Mouse (Mus musculus): ENCODE measurements around the gene Sema7a. TPM values are rescaled to one million over a fixed set of nuclear protein-coding genes. Genes with fewer than 3 reads are reported as not detected.

Sema7a gene
- polyA plus RNA-seq, 1 experiment from 2014 or later = 1.3 TPM

GRCm38 (mm10) chr9:58008336-58009014 is 68.6 kb downstream of the Sema7a start:
- Histone ChIP-seq H3K27ac (ENCODE audit: low read depth, low read length) (peak overlapping the region; percentile 78), H3K9ac (ENCODE audit: low read length) (peak overlapping the region; percentile 48), H3K27me3 (ENCODE audit: control insufficient read depth, insufficient read depth, low read length) (no peaks in the 10 kb centered on the region), H3K4me2 (ENCODE audit: low read depth, low read length, severe bottlenecking) (peak overlapping the region; percentile 31), H3K4me3 (ENCODE audit: low read depth, low read length) (no peak overlapping the region), H3K9me3 (ENCODE audit: control insufficient read depth, low read length) (no peaks in the 10 kb centered on the region), H3K36me3 (ENCODE audit: control insufficient read depth, insufficient read depth, low read length) (no peaks in the 10 kb centered on the region), H3K4me1 (replicated peaks; ENCODE audit: control insufficient read depth, insufficient read depth, low read length) (peaks cover 6% of the 10 kb centered on the region; the same call in 1 of the 2 replicates)
- DNase-seq (ENCODE audit: low spot score) (no peak), ATAC-seq (replicated peaks; ENCODE audit: low FRiP score) (peak; percentile 67)
- 65% methylated on average over 12 of the region's 12 CpGs for WGBS

- Histone ChIP-seq H3K4me1 (replicated peaks; ENCODE audit: control insufficient read depth, insufficient read depth, low read length) (peaks cover 6% of the 10 kb centered on the region; the same call in 1 of the 2 replicates), H3K36me3 (ENCODE audit: control insufficient read depth, insufficient read depth, low read length) (no peaks in the 10 kb centered on the region), H3K27ac (ENCODE audit: low read depth, low read length) (peak overlapping the region; percentile 78), H3K27me3 (ENCODE audit: control insufficient read depth, insufficient read depth, low read length) (no peaks in the 10 kb centered on the region), H3K9me3 (ENCODE audit: control insufficient read depth, low read length) (no peaks in the 10 kb centered on the region), H3K9ac (ENCODE audit: low read length) (peak overlapping the region; percentile 48), H3K4me2 (ENCODE audit: low read depth, low read length, severe bottlenecking) (peak overlapping the region; percentile 31; the same call in 1 of the 2 replicates), H3K4me3 (ENCODE audit: low read depth, low read length) (no peak overlapping the region)
- ATAC-seq (replicated peaks; ENCODE audit: low FRiP score) (peak; percentile 93), DNase-seq (ENCODE audit: low spot score) (peak; percentile 84)
- 3% methylated on average over 6 of the region's 6 CpGs for WGBS
These were observed 69.1 kb downstream of the Sema7a start for GRCm38 (mm10) chr9:58009015-58009362.

- H3K27ac ChIP-seq (ENCODE audit: low read depth, low read length) = peak overlapping the region; percentile 31; the same call in 1 of the 2 replicates
- ATAC-seq (replicated peaks; ENCODE audit: low FRiP score) (0 out of 2 replicates have a peak, but pooled peaks have one; percentile 31), DNase-seq (ENCODE audit: low spot score) (no peak)
- H3K27me3 ChIP-seq (ENCODE audit: control insufficient read depth, insufficient read depth, low read length) = no peaks in the 10 kb centered on the region
- H3K4me2 ChIP-seq (ENCODE audit: low read depth, low read length, severe bottlenecking) = no peak overlapping the region
- peaks cover 6% of the 10 kb centered on the region; the same call in 1 of the 2 replicates for H3K4me1 ChIP-seq (replicated peaks; ENCODE audit: control insufficient read depth, insufficient read depth, low read length)
- H3K36me3 ChIP-seq (ENCODE audit: control insufficient read depth, insufficient read depth, low read length) = no peaks in the 10 kb centered on the region
- 48% methylated on average over 3 of the region's 3 CpGs for WGBS
- no peak overlapping the region for H3K9ac ChIP-seq (ENCODE audit: low read length)
- no peaks in the 10 kb centered on the region for H3K9me3 ChIP-seq (ENCODE audit: control insufficient read depth, low read length)
- no peak overlapping the region for H3K4me3 ChIP-seq (ENCODE audit: low read depth, low read length)
These were observed 69.7 kb downstream of the Sema7a start for GRCm38 (mm10) chr9:58009588-58009987.

GRCm38 (mm10) chr9:58011027-58011426 is 71.1 kb downstream of the Sema7a start:
- Histone ChIP-seq H3K36me3 (ENCODE audit: control insufficient read depth, insufficient read depth, low read length) (no peaks in the 10 kb centered on the region), H3K27ac (ENCODE audit: low read depth, low read length) (no peak overlapping the region), H3K9ac (ENCODE audit: low read length) (no peak overlapping the region), H3K4me3 (ENCODE audit: low read depth, low read length) (no peak overlapping the region), H3K4me1 (replicated peaks; ENCODE audit: control insufficient read depth, insufficient read depth, low read length) (peaks cover 6% of the 10 kb centered on the region; the same call in 1 of the 2 replicates), H3K4me2 (ENCODE audit: low read depth, low read length, severe bottlenecking) (no peak overlapping the region), H3K9me3 (ENCODE audit: control insufficient read depth, low read length) (no peaks in the 10 kb centered on the region), H3K27me3 (ENCODE audit: control insufficient read depth, insufficient read depth, low read length) (no peaks in the 10 kb centered on the region)
- no peak for DNase-seq (ENCODE audit: low spot score)
- ATAC-seq (replicated peaks; ENCODE audit: low FRiP score) = no peak
- 47% methylated on average over 7 of the region's 7 CpGs for WGBS

- Histone ChIP-seq H3K9me3 (ENCODE audit: control insufficient read depth, low read length) (no peaks in the 10 kb centered on the region), H3K27ac (ENCODE audit: low read depth, low read length) (no peak overlapping the region), H3K9ac (ENCODE audit: low read length) (no peak overlapping the region), H3K4me3 (ENCODE audit: low read depth, low read length) (no peak overlapping the region), H3K27me3 (ENCODE audit: control insufficient read depth, insufficient read depth, low read length) (no peaks in the 10 kb centered on the region), H3K4me2 (ENCODE audit: low read depth, low read length, severe bottlenecking) (no peak overlapping the region), H3K36me3 (ENCODE audit: control insufficient read depth, insufficient read depth, low read length) (no peaks in the 10 kb centered on the region), H3K4me1 (replicated peaks; ENCODE audit: control insufficient read depth, insufficient read depth, low read length) (peaks cover 6% of the 10 kb centered on the region; the same call in 1 of the 2 replicates)
- WGBS = 81% methylated on average over 8 of the region's 8 CpGs
- DNase-seq (ENCODE audit: low spot score) (no peak), ATAC-seq (replicated peaks; ENCODE audit: low FRiP score) (no peak)
These were observed 71.6 kb downstream of the Sema7a start for GRCm38 (mm10) chr9:58011552-58011951.

Other genes with a start within 250 kb of the Sema7a start
- gene Edc3, start 231.6 kb upstream of the Sema7a start, polyA plus RNA-seq (2014; fragmentation: Nextera tagmentation; extraction: Ambion mirVana) = 25.1 and 27.4 TPM in 2 replicates
- 91.5 and 102 TPM in 2 replicates for gene Clk3, start 174.3 kb upstream of the Sema7a start, polyA plus RNA-seq (2014; fragmentation: Nextera tagmentation; extraction: Ambion mirVana)
- 27.4 and 32.1 TPM in 2 replicates for gene Arid3b, start 103.3 kb upstream of the Sema7a start, polyA plus RNA-seq (2014; fragmentation: Nextera tagmentation; extraction: Ambion mirVana)
- gene Ubl7, start 29.1 kb upstream of the Sema7a start, polyA plus RNA-seq (2014; fragmentation: Nextera tagmentation; extraction: Ambion mirVana) = 114 and 126 TPM in 2 replicates
- not detected in 2 replicates for gene Cyp11a1, start 66.3 kb downstream of the Sema7a start, polyA plus RNA-seq (2014; fragmentation: Nextera tagmentation; extraction: Ambion mirVana)
- gene Stra6, start 123.7 kb downstream of the Sema7a start, polyA plus RNA-seq (2014; fragmentation: Nextera tagmentation; extraction: Ambion mirVana) = 18.0 and 21.8 TPM in 2 replicates
- gene Ccdc33, start 178.7 kb downstream of the Sema7a start, polyA plus RNA-seq (2014; fragmentation: Nextera tagmentation; extraction: Ambion mirVana) = 0.88 and 1.1 TPM in 2 replicates